Mouse (Mus musculus): ENCODE data around the gene Slc17a7.
"Not testable (repeated sequence)": the region's sequence is repeated elsewhere in the genome, so short reads cannot be mapped to it uniquely, and the experiment has no call there.

The Slc17a7 gene

GRCm38 (mm10) chr7:45133446-45134159, 30.1 kb upstream of the Slc17a7 start:
- no peak for DNase-seq

- DNase-seq, result peak; percentile 74
Observed at GRCm38 (mm10) chr7:45134544-45135026, 29.2 kb upstream of the Slc17a7 start.

- no peak for DNase-seq
Observed at GRCm38 (mm10) chr7:45135370-45135769, 28.4 kb upstream of the Slc17a7 start.

GRCm38 (mm10) chr7:45135993-45136567, 27.7 kb upstream of the Slc17a7 start, which contains the start of the genes Gm45713 and Flt3l:
Gm45713 (minus strand) TSS chr7:45136231.
Flt3l (minus strand) TSS chr7:45136432.
- DNase-seq, result peak; percentile 96

GRCm38 (mm10) chr7:45137171-45138006, 26.4 kb upstream of the Slc17a7 start:
- DNase-seq, result no peak

- no peak for DNase-seq
Observed at GRCm38 (mm10) chr7:45138403-45138802, 25.3 kb upstream of the Slc17a7 start.

GRCm38 (mm10) chr7:45139904-45140723, 23.6 kb upstream of the Slc17a7 start:
- DNase-seq, result peak; percentile 71

GRCm38 (mm10) chr7:45141319-45141718, 22.4 kb upstream of the Slc17a7 start:
- no peak for DNase-seq

GRCm38 (mm10) chr7:45141914-45142313, 21.8 kb upstream of the Slc17a7 start:
- no peak for DNase-seq

GRCm38 (mm10) chr7:45144368-45145174, 19.2 kb upstream of the Slc17a7 start:
- DNase-seq, result no peak

- no peak for DNase-seq
Observed at GRCm38 (mm10) chr7:45145460-45145859, 18.3 kb upstream of the Slc17a7 start.

GRCm38 (mm10) chr7:45147267-45147666, 16.5 kb upstream of the Slc17a7 start:
- no peak for DNase-seq

- no peak for DNase-seq
Observed at GRCm38 (mm10) chr7:45147899-45148298, 15.8 kb upstream of the Slc17a7 start.

GRCm38 (mm10) chr7:45148534-45149098, 15.1 kb upstream of the Slc17a7 start:
- no peak for DNase-seq

- DNase-seq, result peak; percentile 81
Observed at GRCm38 (mm10) chr7:45149545-45149944, 14.2 kb upstream of the Slc17a7 start.

GRCm38 (mm10) chr7:45150321-45150720, 13.4 kb upstream of the Slc17a7 start:
- no peak for DNase-seq

GRCm38 (mm10) chr7:45151303-45151702, 12.4 kb upstream of the Slc17a7 start:
- peak; percentile 86 for DNase-seq

GRCm38 (mm10) chr7:45153052-45153451, 10.7 kb upstream of the Slc17a7 start:
- DNase-seq, result not testable (repeated sequence)

- DNase-seq, result no peak
Observed at GRCm38 (mm10) chr7:45153586-45153985, 10.2 kb upstream of the Slc17a7 start.

GRCm38 (mm10) chr7:45154096-45154992, 9.4 kb upstream of the Slc17a7 start, which contains the start of the genes Pih1d1 and Aldh16a1:
Pih1d1 (plus strand) TSS chr7:45154303.
Aldh16a1 (minus strand) TSS chr7:45154584.
- peak; percentile 98 for DNase-seq
